Mouse (Mus musculus) skeletal muscle tissue, postnatal 0 days (tissue): Measurements from ENCODE around the gene Hnrnpm. TPM values are rescaled to one million over a fixed set of nuclear protein-coding genes. Genes with fewer than 3 reads are reported as not detected.

Experiments used
- polyA plus RNA-seq: library from polyadenylated mRNA; unstranded; fragments of >200 nt; fragmentation: Nextera tagmentation; extraction: Ambion mirVana; gene quantifications from 2 replicates; pipeline ENCODE4 v1.2.1, GENCODE M21; 2015

The Hnrnpm gene
- polyA plus RNA-seq, result 96.2 and 131 TPM in 2 replicates

DNA sequence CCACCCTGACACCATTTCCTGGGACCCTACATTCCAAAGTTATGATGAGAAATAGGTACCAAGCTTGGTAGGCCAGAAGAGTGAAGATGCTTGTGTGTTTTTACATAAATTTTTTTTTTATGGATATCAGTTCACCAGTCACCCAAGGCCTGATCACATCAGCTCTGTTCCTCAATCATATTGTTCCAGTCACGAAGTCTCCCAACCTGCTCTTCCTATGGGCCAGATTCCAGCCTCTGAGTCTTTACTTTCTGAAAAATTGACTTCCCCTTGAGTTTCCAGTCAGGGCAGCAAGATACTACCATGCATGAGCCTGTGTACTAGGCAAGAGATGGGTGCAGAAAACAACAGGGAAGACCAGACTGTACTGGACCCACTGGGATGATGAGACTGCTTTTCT, at the start of gene Hnrnpm:
TSS of gene Hnrnpm (minus strand) at position 101 of the 400 bp plus-strand sequence.

GRCm38 (mm10) chr17:33718384-33718881, 31.8 kb upstream of the Hnrnpm start, which contains the start of gene March2:
Gene March2 (minus strand): TSS chr17:33718670.

GRCm38 (mm10) chr17:33637516-33638276, 49.0 kb downstream of the Hnrnpm start, which contains the start of gene Pram1:
Gene Pram1 (plus strand): TSS chr17:33638056.

GRCm38 (mm10) chr17:33628621-33629486, 57.8 kb downstream of the Hnrnpm start, which contains the start of gene Zfp414:
Gene Zfp414 (plus strand): TSS chr17:33629090.

Other genes starting within 250 kb of the Hnrnpm start
- gene Adamts10, start 162.7 kb downstream of the Hnrnpm start, polyA plus RNA-seq, result 19.9 and 20.2 TPM in 2 replicates
- 2.2 and 2.6 TPM in 2 replicates for gene Myo1f, start 131.2 kb downstream of the Hnrnpm start, polyA plus RNA-seq
- gene Zfp414, start 57.8 kb downstream of the Hnrnpm start, polyA plus RNA-seq, result 24.4 and 25.3 TPM in 2 replicates
- gene Pram1, start 48.8 kb downstream of the Hnrnpm start, polyA plus RNA-seq, result 0.26 and 0.29 TPM in 2 replicates
- 75.3 and 77.9 TPM in 2 replicates for gene March2, start 31.8 kb upstream of the Hnrnpm start, polyA plus RNA-seq
- gene Rab11b, start 73.7 kb upstream of the Hnrnpm start, polyA plus RNA-seq, result 235 and 237 TPM in 2 replicates
- 76.0 and 98.6 TPM in 2 replicates for gene Angptl4, start 95.0 kb upstream of the Hnrnpm start, polyA plus RNA-seq
- 29.3 and 30.3 TPM in 2 replicates for gene Kank3, start 123.7 kb upstream of the Hnrnpm start, polyA plus RNA-seq
- gene Rps28, start 137.7 kb upstream of the Hnrnpm start, polyA plus RNA-seq, result 640 and 826 TPM in 2 replicates
- 501 and 563 TPM in 2 replicates for gene Ndufa7, start 137.7 kb upstream of the Hnrnpm start, polyA plus RNA-seq
- 28.6 and 40.2 TPM in 2 replicates for gene Cd320, start 156.2 kb upstream of the Hnrnpm start, polyA plus RNA-seq
- gene Gm7029, start 187.0 kb upstream of the Hnrnpm start, polyA plus RNA-seq, result not detected in 2 replicates
- gene Kifc1, start 203.8 kb upstream of the Hnrnpm start, polyA plus RNA-seq, result 1.4 and 2.0 TPM in 2 replicates
- gene Platr17, start 218.3 kb upstream of the Hnrnpm start, polyA plus RNA-seq, result 0.18 and 0.55 TPM in 2 replicates
- 22.3 and 22.6 TPM in 2 replicates for gene Daxx, start 222.6 kb upstream of the Hnrnpm start, polyA plus RNA-seq
- gene Tapbp, start 229.0 kb upstream of the Hnrnpm start, polyA plus RNA-seq, result 28.8 and 38.5 TPM in 2 replicates
- gene Zbtb22, start 229.0 kb upstream of the Hnrnpm start, polyA plus RNA-seq, result 10.8 and 12.1 TPM in 2 replicates
- 20.9 and 22.0 TPM in 2 replicates for gene Rgl2, start 242.7 kb upstream of the Hnrnpm start, polyA plus RNA-seq